Comparison of ENCODE assay signal across 8 mouse cellular contexts in genomic region chr1:172295751-172296197, GRCm38 (mm10). TPM values are rescaled to one million over a fixed set of nuclear protein-coding genes. Genes with fewer than 3 reads are reported as not detected.
DNase-seq lines count a peak whose midpoint lies in the region; ATAC-seq and TF ChIP-seq lines count a peak whose summit lies in the region.

No protein-coding gene starts in this region.

- no peak for TF ChIP-seq EP300 in stomach, postnatal 0 days (optimal IDR thresholded peaks at IDR 0.05)

- TF ChIP-seq CTCF in gastrocnemius, adult 2 months (IDR thresholded peaks at IDR 0.05): no peak
- TF ChIP-seq CTCF in stomach, postnatal 0 days (IDR thresholded peaks at IDR 0.05; ENCODE audit: low read depth): no peak

- H3K4me3 ChIP-seq in gastrocnemius, adult 2 months: peak overlapping the region; percentile 79
- peak overlapping the region; percentile 32 for H3K4me3 ChIP-seq in hindbrain, embryonic 16.5 days (ENCODE audit: low read length)
- no peak overlapping the region for H3K4me3 ChIP-seq in stomach, postnatal 0 days (ENCODE audit: low read depth, low read length)

- H3K9me3 ChIP-seq in hindbrain, embryonic 16.5 days (ENCODE audit: control insufficient read depth, low read length): no peaks in the 10 kb centered on the region
- H3K9me3 ChIP-seq in stomach, postnatal 0 days (ENCODE audit: control insufficient read depth, low read length): no peaks in the 10 kb centered on the region

- H3K4me1 ChIP-seq in hindbrain, embryonic 16.5 days (ENCODE audit: control insufficient read depth, insufficient read depth, low read depth, low read length): no peaks in the 10 kb centered on the region; the same call in 1 of the 2 replicates
- no peaks in the 10 kb centered on the region; the same call in 1 of the 2 replicates for H3K4me1 ChIP-seq in stomach, postnatal 0 days (replicated peaks; ENCODE audit: control insufficient read depth, insufficient read depth)

- peak overlapping the region; percentile 8; the same call in 1 of the 2 replicates for H3K9ac ChIP-seq in hindbrain, embryonic 16.5 days (ENCODE audit: low read depth, low read length)
- H3K9ac ChIP-seq in stomach, postnatal 0 days (ENCODE audit: low read length): peak overlapping the region; percentile 23; the same call in 1 of the 2 replicates

- peak; percentile 68 for DNase-seq in gastrocnemius, adult 2 months
- no peak for DNase-seq in gastrocnemius, postnatal 4 days (ENCODE audit: low spot score in 2 of 2)
- peak; percentile 62 for DNase-seq in right cerebral cortex, postnatal 4 days
- no peak for DNase-seq in right cerebral cortex, adult 2 months (ENCODE audit: low spot score in 2 of 2)
- DNase-seq in stomach, postnatal 0 days (ENCODE audit: low spot score): no peak
- DNase-seq in liver: no peak
- DNase-seq in spleen, postnatal 36 days (ENCODE audit: low spot score in 2 of 2): no peak

- no peaks in the 10 kb centered on the region for H3K36me3 ChIP-seq in hindbrain, embryonic 16.5 days (ENCODE audit: control insufficient read depth, insufficient read depth, low read length)
- no peaks in the 10 kb centered on the region for H3K36me3 ChIP-seq in stomach, postnatal 0 days (ENCODE audit: control insufficient read depth, insufficient read depth, low read length)

- ATAC-seq in hindbrain, embryonic 16.5 days: peak; percentile 86
- no peak; the same call in 1 of the 2 replicates for ATAC-seq in stomach, postnatal 0 days (ENCODE audit: low FRiP score, low TSS enrichment)

- 32% methylated on average over 4 of the region's 4 CpGs for WGBS in hindbrain, embryonic 16.5 days
- WGBS in stomach, postnatal 0 days: 57% methylated on average over 4 of the region's 4 CpGs

- H3K27me3 ChIP-seq in hindbrain, embryonic 16.5 days (replicated peaks; ENCODE audit: control insufficient read depth, insufficient read depth, low read length): no peaks in the 10 kb centered on the region
- H3K27me3 ChIP-seq in stomach, postnatal 0 days (ENCODE audit: control insufficient read depth, insufficient read depth, low read length): no peaks in the 10 kb centered on the region

- H3K4me2 ChIP-seq in hindbrain, embryonic 16.5 days (ENCODE audit: low read length): peak overlapping the region; percentile 41
- peak overlapping the region; percentile 43 for H3K4me2 ChIP-seq in stomach, postnatal 0 days (replicated peaks; ENCODE audit: low read depth)

- intact Hi-C loops in gastrocnemius, adult 2 months (cut with DNase I): loop anchor here (5.0 kb wide), 1 partner anchor 78 kb away; the partner anchor contains the start of gene Casq1

- H3K27ac ChIP-seq in gastrocnemius, adult 2 months: peak overlapping the region; percentile 98
- H3K27ac ChIP-seq in hindbrain, embryonic 16.5 days (ENCODE audit: low read depth, low read length): peak overlapping the region; percentile 81
- 0 out of 2 replicates have a peak overlapping the region, but pooled peaks have one; percentile 4 for H3K27ac ChIP-seq in stomach, postnatal 0 days (replicated peaks)

RNA-seq across cellular contexts. Expression of gene Atp1a2, which starts 2.1 kb away (rescaled TPM):
- 1,000 to 10,000 TPM in 1 of 2 experiments, 100 to 1,000 TPM in 1; 838 to 1,060 TPM for total RNA-seq in gastrocnemius, adult 2 months (2021)
- 100 to 1,000 TPM; 454 to 465 TPM for total RNA-seq in gastrocnemius, postnatal 4 days (2021)
- polyA plus RNA-seq in hindbrain, embryonic 16.5 days (2015; fragmentation: Nextera tagmentation; extraction: Ambion mirVana): 96.7 and 102 TPM in 2 replicates
- polyA plus RNA-seq in stomach, postnatal 0 days (2015; fragmentation: Nextera tagmentation; extraction: Ambion mirVana): 3.1 and 4.1 TPM in 2 replicates

RNA-seq across cellular contexts. Expression of gene Kcnj9, which starts 33.3 kb away (rescaled TPM):
- not detected for total RNA-seq in gastrocnemius, adult 2 months (2021)
- total RNA-seq in gastrocnemius, postnatal 4 days (2021): not detected
- polyA plus RNA-seq in hindbrain, embryonic 16.5 days (2015; fragmentation: Nextera tagmentation; extraction: Ambion mirVana): 4.9 and 5.6 TPM in 2 replicates
- 0.07 TPM in 2 replicates for polyA plus RNA-seq in stomach, postnatal 0 days (2015; fragmentation: Nextera tagmentation; extraction: Ambion mirVana)

RNA-seq across cellular contexts. Expression of gene Igsf8, which starts 34.3 kb away (rescaled TPM):
- total RNA-seq in gastrocnemius, adult 2 months (2021): 1 to 10 TPM; 7.4 to 8.3 TPM
- total RNA-seq in gastrocnemius, postnatal 4 days (2021): 10 to 100 TPM; 24.8 to 26.9 TPM
- 84.7 and 88.3 TPM in 2 replicates for polyA plus RNA-seq in hindbrain, embryonic 16.5 days (2015; fragmentation: Nextera tagmentation; extraction: Ambion mirVana)
- 19.1 and 19.5 TPM in 2 replicates for polyA plus RNA-seq in stomach, postnatal 0 days (2015; fragmentation: Nextera tagmentation; extraction: Ambion mirVana)

RNA-seq across cellular contexts. Expression of gene Atp1a4, which starts 37.6 kb away (rescaled TPM):
- under 1 TPM; 0.20 to 0.43 TPM for total RNA-seq in gastrocnemius, adult 2 months (2021)
- under 1 TPM; 0.17 to 0.18 TPM for total RNA-seq in gastrocnemius, postnatal 4 days (2021)
- polyA plus RNA-seq in hindbrain, embryonic 16.5 days (2015; fragmentation: Nextera tagmentation; extraction: Ambion mirVana): 0.06 TPM in 1 of 2 replicates, not detected in the other
- not detected in 2 replicates for polyA plus RNA-seq in stomach, postnatal 0 days (2015; fragmentation: Nextera tagmentation; extraction: Ambion mirVana)

RNA-seq across cellular contexts. Expression of gene Kcnj10, which starts 45.2 kb away (rescaled TPM):
- under 1 TPM in 1 of 2 experiments, not detected in 1; 0.06 TPM for total RNA-seq in gastrocnemius, adult 2 months (2021)
- 1 to 10 TPM; 2.2 to 2.3 TPM for total RNA-seq in gastrocnemius, postnatal 4 days (2021)
- polyA plus RNA-seq in hindbrain, embryonic 16.5 days (2015; fragmentation: Nextera tagmentation; extraction: Ambion mirVana): 3.5 and 3.9 TPM in 2 replicates
- 0.17 and 0.25 TPM in 2 replicates for polyA plus RNA-seq in stomach, postnatal 0 days (2015; fragmentation: Nextera tagmentation; extraction: Ambion mirVana)

Comparison
In these comparisons a context has a peak if more than half of its experiments do, and no peak if none do; other contexts are left out.
1. DNase-seq: peak in gastrocnemius, adult 2 months (single experiment) and right cerebral cortex, postnatal 4 days (single experiment); none in gastrocnemius, postnatal 4 days (0 of 2), right cerebral cortex, adult 2 months (0 of 2), stomach, postnatal 0 days (single experiment), liver (single experiment) and spleen, postnatal 36 days (0 of 2).
2. H3K27ac ChIP-seq: peak in every context shown above with its lines; median percentile 98 in gastrocnemius, adult 2 months; 81 in hindbrain, embryonic 16.5 days; 4 in stomach, postnatal 0 days.